8 mouse cellular contexts compared by ENCODE assay signal in the genomic region with DNA sequence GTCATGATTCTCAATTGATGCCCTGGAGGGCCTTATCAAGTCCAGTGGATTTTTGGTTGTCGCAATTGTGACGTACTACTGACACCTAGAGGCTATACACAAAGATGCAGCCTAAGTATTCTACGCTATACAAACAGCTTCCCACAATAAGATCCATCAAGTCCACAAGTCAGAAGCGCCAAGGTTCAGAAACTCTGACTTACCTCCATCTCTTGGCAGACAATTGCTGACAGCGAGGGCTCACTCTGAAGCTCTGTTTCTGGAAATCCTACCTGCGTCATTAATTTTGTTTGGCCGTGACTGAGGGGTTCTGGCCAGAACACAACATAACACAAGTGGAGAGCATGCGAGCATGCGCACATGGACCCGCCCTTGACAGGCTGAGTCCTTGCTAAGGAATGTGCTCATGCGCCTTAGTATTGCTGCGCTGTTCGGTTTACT. TPM values are rescaled to one million over a fixed set of nuclear protein-coding genes. Genes with fewer than 3 reads are reported as not detected.
A peak's percentile ranks its signal among the peaks of the same experiment; 100 is the strongest.
DNase-seq lines count a peak whose midpoint lies in the region; ATAC-seq and TF ChIP-seq lines count a peak whose summit lies in the region.

No protein-coding gene starts in this region.

- peak overlapping the region; percentile 52 for H3K4me2 ChIP-seq in lung, postnatal 0 days (replicated peaks; ENCODE audit: low read depth, low read length)

- H3K27me3 ChIP-seq in lung, postnatal 0 days (replicated peaks; ENCODE audit: insufficient read depth, low read length): no peaks in the 10 kb centered on the region

- H3K36me3 ChIP-seq in lung, postnatal 0 days (ENCODE audit: insufficient read depth, low read length): no peaks in the 10 kb centered on the region

- peak; percentile 27 for DNase-seq in T-cell, adult 2 months (ENCODE audit: low spot score)
- DNase-seq in cerebellum, adult 9-10 months: peak; percentile 70
- peak; percentile 15 to 61 for DNase-seq in layer of hippocampus, adult 8-10 months (ENCODE audit: low spot score in 2 of 2)
- DNase-seq in lung, postnatal 0 days (ENCODE audit: low spot score): peak; percentile 90
- DNase-seq in retina, adult 2 months (ENCODE audit: low read depth, low spot score): peak; percentile 40
- peak; percentile 41 to 68 for DNase-seq in urinary bladder, postnatal 4 days (ENCODE audit: low spot score in 2 of 2)

- TF ChIP-seq EP300 in lung, postnatal 0 days (IDR thresholded peaks at IDR 0.05): no peak

- H3K4me3 ChIP-seq in lung, postnatal 0 days (ENCODE audit: low read depth, low read length): peak overlapping the region; percentile 39

- ATAC-seq in frontal cortex, adult (ENCODE audit: low TSS enrichment): peak; percentile 98
- peak; percentile 87 to 88 for ATAC-seq in hematopoietic stem cell, adult 5-6 weeks (replicated peaks in 1 of 2; ENCODE audit: insufficient read depth in 1 of 2, low FRiP score in 2 of 2, low TSS enrichment in 1 of 2, low read depth in 1 of 2, poor library complexity in 2 of 2, severe bottlenecking in 2 of 2)
- ATAC-seq in lung, postnatal 0 days: peak; percentile 97

- H3K9ac ChIP-seq in lung, postnatal 0 days (replicated peaks; ENCODE audit: low read depth): no peak overlapping the region

- H3K27ac ChIP-seq in lung, postnatal 0 days (ENCODE audit: low read length): no peak overlapping the region

- TF ChIP-seq CTCF in lung, postnatal 0 days (IDR thresholded peaks at IDR 0.05): peak; percentile 86

- H3K9me3 ChIP-seq in lung, postnatal 0 days (ENCODE audit: low read length): no peaks in the 10 kb centered on the region

- 14% methylated on average over 13 of the region's 13 CpGs for WGBS in lung, postnatal 0 days

- no peaks in the 10 kb centered on the region for H3K4me1 ChIP-seq in lung, postnatal 0 days (ENCODE audit: insufficient read depth, low read depth, low read length)

RNA-seq across cellular contexts. Expression of a gene that starts 21.4 kb away (rescaled TPM):
- 5.9 and 15.4 TPM in 2 replicates for total RNA-seq in hematopoietic stem cell, adult 5-6 weeks (2017)
- 1 to 10 TPM in 2 of 4 experiments, under 1 TPM in 2; 0.62 to 3.7 (median 2.1) TPM for total RNA-seq in layer of hippocampus, adult 8-10 months (2022)
- polyA plus RNA-seq in lung, postnatal 0 days (2015; fragmentation: Nextera tagmentation; extraction: Ambion mirVana): 2.7 and 3.8 TPM in 2 replicates

RNA-seq across cellular contexts. Expression of a gene that starts 21.5 kb away (rescaled TPM):
- 0.74 and 1.4 TPM in 2 replicates for total RNA-seq in hematopoietic stem cell, adult 5-6 weeks (2017)
- under 1 TPM; 0.54 to 0.70 (median 0.57) TPM for total RNA-seq in layer of hippocampus, adult 8-10 months (2022)
- 0.46 and 0.54 TPM in 2 replicates for polyA plus RNA-seq in lung, postnatal 0 days (2015; fragmentation: Nextera tagmentation; extraction: Ambion mirVana)

RNA-seq across cellular contexts. Expression of a gene that starts 54.3 kb away (rescaled TPM):
- 0.74 and 0.94 TPM in 2 replicates for total RNA-seq in hematopoietic stem cell, adult 5-6 weeks (2017)
- total RNA-seq in layer of hippocampus, adult 8-10 months (2022): 1 to 10 TPM; 2.5 to 8.8 (median 4.8) TPM
- 2.0 and 2.3 TPM in 2 replicates for polyA plus RNA-seq in lung, postnatal 0 days (2015; fragmentation: Nextera tagmentation; extraction: Ambion mirVana)

Comparison
In these comparisons a context has a peak if more than half of its experiments do, and no peak if none do; other contexts are left out.
1. DNase-seq: peak in every context shown above with its lines; median percentile 90 in lung, postnatal 0 days; 70 in cerebellum, adult 9-10 months; 54 in urinary bladder, postnatal 4 days; 40 in retina, adult 2 months; 38 in layer of hippocampus, adult 8-10 months; 27 in T-cell, adult 2 months.